Mouse (Mus musculus) megakaryocyte-erythroid progenitor cell, adult 5-6 weeks (primary cell): ENCODE measurements around the gene Cdc42ep3. TPM values are rescaled to one million over a fixed set of nuclear protein-coding genes. Genes with fewer than 3 reads are reported as not detected.

Experiments
- ATAC-seq: replicated peaks from 2 replicates; pipeline ENCODE4 v1.8.0; 2016; ENCODE audit warnings: mild to moderate bottlenecking, inconsistent platforms; ENCODE audit not compliant: severe bottlenecking, poor library complexity, low FRiP score, low TSS enrichment
- total RNA-seq, 2 experiments: library from RNA; stranded (forward) in 1 of 2; stranded (reverse) in 1 of 2; fragments of 200-1000, 215-1000 nt in 1 of 2; fragments of >200 nt in 1 of 2; fragmentation: Nextera tagmentation in 1 of 2; gene quantifications; 2 replicates each; pipeline ENCODE4 v1.2.3; 2014 to 2017

Gene Cdc42ep3
- total RNA-seq, 2 experiments from 2014 or later = 23.4 to 61.9 TPM

GRCm38 (mm10) chr17:79298968-79299367 is 55.9 kb downstream of the Cdc42ep3 start:
- 0 out of 2 replicates have a peak, but pooled peaks have one; percentile 22 for ATAC-seq

DNA sequence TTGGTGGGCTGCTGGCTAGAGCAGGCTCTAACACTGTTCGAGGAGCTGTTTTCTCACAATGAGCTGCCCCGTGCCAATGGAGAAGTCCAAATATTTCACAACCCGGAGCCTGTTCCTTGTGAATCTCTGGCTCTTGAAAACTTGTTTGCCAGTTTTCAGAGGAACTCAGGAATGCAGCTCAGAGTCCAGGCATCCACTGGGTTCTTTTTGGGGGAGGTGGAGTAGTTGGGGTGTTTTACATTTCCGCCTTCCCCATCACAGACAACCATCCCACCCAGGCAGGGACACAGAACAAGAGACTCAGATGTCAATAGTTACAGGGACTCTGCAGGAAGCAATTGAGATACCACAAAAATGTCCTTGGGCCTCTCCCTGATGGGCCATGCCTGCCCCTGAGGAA is 59.0 kb downstream of the Cdc42ep3 start:
- ATAC-seq = no peak

DNA sequence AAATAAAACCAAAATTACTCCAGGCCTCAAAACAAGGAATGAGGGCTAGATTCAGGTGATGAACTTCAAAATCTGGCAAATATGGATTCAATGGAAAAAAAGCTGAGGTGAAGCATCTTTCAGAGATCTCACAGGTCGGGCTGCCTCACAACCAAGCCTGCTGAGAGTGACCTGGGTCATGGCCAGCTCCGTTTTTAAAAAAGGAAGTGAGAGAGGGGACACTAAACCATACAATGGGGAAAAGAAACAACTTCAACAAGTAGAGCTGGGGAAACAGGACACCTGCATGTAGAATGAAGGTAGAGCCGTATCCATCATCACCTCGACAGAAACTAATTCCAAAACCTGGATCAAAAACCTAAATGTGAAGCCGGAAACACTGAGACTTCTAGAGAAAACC is 63.2 kb downstream of the Cdc42ep3 start:
- no peak for ATAC-seq

DNA sequence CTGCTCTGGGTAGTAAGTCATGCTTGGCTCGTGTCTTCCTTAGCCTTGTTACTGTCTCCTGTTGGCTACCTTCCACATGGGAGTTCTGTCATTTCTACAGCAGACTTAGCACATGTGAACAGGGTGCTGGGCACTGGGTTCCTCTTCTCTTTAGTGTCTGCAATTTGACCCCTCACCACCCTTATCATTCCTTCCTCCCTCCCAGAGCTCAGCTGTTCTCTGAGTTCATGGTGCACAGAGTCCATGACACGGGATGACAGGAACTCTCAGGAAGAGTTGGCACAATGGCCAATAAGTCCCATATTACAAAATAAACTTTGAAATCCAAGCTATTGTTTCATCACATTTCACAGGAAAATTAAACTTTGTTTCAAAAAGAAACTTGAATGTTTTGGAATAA is 64.2 kb downstream of the Cdc42ep3 start:
- no peak for ATAC-seq

- ATAC-seq = no peak
These were observed 67.6 kb downstream of the Cdc42ep3 start for GRCm38 (mm10) chr17:79287302-79287701.

DNA sequence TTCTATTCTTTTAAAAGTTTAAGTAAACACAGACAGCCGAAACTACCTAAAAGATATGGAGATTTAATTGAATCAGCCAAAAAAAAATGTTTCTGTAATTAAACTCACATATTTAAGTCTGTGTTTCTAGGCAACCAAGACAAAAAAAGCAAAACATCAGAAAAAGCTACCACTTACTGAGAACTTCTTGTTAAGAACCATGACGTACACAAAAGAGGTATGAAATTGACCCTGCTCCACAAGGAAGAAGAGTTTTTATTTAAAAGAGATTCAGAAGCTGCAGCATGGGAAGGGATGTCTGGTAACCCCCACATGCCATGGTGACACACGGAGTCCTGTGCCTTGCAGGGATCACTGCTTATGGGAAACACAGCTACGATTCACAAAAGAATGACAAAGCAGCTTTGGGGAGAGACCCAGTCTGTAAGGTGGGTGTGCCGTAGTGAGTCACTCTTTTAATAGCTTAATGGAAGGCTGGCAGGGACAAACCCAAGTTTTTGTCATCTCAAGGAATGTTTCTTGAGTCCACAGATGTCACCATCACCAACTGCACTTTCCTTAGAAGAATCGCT is 69.8 kb downstream of the Cdc42ep3 start:
- ATAC-seq = no peak
